Mouse (Mus musculus): ENCODE measurements around the gene Dlg2.

Gene Dlg2

DNA sequence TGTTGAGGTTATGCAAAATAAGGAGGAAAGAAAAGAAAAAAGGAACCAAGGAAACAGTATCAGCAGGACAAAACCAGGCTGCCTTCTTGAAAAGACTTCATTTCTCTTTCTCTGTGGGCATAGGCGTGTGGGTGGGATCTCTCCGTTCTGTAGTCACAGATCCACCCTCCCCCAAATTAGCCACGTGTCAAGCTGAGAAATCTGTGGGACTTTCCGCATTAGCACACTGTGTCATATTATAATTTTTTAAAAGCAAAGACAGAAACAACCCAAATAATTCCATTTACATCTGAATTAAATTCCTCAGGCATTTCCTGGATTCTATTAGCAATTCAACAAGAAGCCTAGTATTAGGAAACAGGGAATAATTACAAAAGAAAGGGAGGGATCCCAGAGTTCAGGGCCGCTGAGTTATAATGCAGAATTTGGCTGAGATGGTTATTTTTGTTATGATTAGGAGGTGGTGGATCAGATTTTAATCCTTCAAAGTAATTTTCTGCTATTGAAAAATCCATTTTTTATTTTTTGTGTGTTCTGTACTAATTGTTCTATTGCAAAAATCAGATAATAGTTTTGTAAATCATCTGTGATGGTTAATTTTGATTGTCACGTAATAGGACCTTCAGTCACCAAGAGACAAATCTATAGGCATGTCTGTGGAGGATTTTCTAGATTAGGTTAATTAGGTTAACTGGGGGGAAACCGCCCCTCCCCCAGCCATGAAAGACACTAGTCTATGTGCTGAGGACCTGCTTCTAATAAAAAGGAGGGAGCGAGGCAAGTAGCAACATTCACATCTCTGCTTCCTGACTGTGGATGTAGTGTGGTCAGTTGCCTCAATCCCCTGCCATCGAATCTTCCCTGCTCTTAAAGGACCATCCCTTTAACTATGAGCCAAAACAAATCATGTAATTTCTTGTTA lies 63.3 kb downstream of the Dlg2 start:
- DNase-seq (ENCODE audit: low read depth, low spot score): peak; percentile 79

DNA sequence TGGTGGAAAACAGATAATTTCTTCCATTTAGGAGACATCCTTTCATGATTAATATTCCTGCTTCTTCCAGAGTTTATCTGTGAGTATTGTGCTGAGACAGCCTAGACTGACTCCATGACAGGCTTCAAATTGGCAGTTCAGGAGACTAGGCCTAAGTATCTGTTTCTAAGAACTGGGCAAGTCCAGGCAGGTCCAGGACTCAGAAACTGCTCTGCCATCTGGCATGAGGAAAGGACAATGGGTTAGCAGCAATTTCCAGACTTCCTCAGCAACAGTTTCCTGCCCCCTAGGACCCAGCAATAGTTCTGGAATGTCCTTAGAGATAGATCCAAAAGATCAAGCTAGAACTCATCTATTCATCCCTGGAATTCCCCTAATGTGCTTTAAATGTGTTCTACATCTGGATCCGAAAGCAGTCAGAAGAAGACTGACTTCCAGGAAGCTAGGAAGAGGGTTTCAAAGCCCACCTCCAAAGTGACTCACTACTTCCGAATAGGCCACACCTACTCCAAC lies 64.4 kb downstream of the Dlg2 start:
- no peak for DNase-seq (ENCODE audit: low read depth, low spot score)

DNA sequence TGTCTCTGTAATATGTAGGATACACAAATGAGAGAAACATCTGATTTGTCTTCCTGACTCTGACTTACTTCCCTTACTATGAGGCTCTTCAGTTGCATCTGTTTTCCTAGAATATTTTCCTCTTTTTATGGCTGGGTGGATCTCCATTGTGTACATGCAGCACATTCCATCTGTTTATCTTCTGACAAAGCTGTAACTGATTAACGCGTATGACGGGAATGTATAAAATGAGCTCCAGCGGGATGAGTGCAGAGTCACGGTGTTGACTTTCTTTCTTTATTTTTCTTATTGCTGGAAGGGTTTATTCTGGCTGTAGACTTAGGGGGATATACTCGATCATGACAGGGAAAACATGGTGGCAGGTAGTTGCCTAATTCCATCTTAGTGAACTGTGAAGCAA lies 76.9 kb downstream of the Dlg2 start:
- no peak for DNase-seq (ENCODE audit: low read depth, low spot score)

DNA sequence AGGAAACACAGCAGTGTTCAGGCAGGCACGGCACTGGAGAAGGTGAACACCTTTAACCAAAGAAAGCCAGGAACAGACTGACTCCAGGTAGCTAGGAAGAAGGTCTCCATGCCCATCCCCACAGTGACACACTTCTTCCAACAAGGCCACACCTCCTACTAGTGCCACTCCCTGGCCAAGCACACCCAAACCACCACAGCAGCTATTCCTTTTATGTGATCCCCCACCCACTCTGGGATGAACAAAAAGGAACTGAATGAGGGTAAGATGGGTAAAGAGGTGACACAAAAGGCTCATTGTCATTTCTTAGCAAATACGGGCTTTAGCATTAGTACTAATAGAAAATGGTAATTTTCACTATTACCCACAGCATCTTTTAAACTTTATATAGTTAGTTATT lies 77.9 kb downstream of the Dlg2 start:
- no peak for DNase-seq (ENCODE audit: low read depth, low spot score)

DNA sequence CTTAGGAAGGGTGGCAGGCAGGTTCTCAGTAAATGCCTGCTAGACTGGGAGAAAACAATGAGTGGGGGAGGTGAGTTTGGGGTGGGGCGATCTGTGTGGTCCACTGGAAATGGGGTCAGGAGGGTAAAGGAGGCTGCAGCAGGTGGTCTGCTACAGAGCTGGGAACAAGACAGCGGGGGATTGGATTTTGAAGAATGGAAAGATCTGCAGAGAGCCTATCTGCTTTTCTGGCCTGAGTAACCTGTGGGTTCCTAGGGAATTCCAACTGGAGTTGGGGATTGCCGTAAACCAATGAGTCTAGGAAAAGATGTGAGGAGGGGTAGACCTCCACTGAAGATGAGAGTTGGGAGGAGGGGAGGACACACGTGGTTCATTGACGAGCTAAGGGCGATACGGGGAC lies 92.7 kb downstream of the Dlg2 start:
- no peak for DNase-seq (ENCODE audit: low read depth, low spot score)

DNA sequence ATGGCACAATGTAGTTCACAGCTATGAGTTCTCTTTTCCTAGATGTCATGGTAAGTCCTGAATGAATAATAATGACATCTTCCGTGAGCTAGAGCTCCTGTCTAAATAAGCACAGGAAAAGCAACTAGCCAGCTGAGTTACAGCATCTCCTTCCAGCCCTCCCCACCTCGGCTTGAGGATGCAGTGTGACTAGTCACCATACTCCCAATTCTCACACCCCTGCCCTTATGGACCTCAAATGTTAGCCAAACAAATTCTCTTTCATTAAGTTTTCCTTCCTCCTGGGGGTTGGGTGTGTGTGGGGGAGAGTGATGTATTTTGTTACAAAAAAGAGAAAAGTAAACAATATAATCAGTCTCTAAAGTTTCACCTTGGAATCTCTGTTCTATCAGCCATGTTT lies 111.3 kb downstream of the Dlg2 start:
- no peak for DNase-seq (ENCODE audit: low read depth, low spot score)

DNA sequence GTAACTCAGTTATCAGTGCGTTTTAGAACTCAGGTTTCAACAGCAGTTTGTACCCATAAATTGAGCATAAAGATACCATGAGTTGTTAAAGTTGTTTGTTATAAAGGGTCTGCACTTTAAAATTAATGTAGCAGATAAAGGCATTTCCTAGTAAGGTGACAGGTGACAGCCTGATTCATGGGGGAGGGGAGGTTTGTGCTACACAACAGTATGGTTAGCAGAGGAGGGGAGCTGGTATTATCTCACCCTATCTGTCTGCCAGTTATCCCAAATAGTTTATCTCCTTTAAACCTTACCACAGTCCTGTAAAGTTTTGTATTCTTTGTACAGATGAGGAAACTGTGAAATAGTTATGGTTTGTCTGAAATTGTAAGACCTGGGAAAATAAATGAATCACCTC lies 111.8 kb downstream of the Dlg2 start:
- no peak for DNase-seq (ENCODE audit: low read depth, low spot score)

DNA sequence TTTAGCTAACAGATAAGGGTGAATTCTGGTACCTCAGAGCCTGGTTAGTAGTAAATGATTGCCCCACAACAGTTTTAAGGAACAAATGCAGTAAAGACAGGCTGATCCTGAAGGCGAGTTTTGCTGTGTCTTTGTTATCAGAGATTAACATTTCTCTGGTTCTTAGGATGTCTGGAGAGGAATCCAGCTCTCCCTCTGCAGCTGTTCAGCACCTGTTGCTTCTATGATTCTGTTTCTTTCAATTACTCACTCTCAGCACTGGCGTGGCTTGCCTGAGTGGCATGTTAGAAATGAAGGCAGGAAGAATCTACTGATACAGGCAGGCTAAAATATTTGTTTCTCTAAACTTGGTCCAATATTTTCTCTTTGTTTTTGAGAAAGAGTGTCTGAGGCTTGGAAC lies 133.3 kb downstream of the Dlg2 start:
- DNase-seq (ENCODE audit: low read depth, low spot score): peak; percentile 18

DNA sequence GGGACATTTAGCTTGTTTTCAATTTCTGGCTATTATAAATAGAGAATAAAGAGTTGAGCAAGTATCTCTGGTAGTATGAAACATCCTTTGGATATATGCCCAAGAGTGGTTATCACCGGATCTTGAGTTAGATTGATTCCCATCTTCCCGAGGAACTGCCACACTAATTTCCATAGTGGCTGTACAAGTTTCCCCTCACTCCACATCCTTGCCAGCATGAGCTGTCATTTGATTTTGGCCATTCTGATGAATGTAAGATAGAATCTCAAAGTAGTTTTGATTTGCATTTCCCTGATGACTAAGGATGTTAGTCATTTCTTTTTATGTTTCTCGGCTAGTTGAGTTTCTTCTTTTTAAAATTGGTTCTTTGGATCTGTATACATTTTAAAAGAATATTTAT lies 154.1 kb downstream of the Dlg2 start:
- DNase-seq (ENCODE audit: low read depth, low spot score): peak; percentile 54

DNA sequence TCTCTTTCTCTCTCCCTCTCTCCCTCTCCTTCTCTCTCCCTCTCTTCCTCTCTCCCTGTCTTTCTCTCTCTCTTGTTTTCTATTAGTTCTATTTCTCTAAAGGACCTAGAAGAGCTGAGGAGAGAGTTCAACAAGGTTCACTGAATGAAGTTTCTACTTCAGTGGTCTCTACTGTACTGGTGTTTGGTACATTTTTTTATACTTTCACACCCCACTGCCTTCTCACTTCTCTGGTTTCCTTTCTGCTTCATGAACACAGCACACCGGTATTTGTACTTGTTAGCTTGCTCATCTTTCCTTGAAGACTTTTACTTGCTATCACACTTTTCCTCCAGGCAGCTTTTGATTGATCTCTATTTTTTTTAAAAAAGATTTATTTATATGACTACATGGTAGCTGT lies 173.0 kb downstream of the Dlg2 start:
- DNase-seq (ENCODE audit: low read depth, low spot score): no peak

DNA sequence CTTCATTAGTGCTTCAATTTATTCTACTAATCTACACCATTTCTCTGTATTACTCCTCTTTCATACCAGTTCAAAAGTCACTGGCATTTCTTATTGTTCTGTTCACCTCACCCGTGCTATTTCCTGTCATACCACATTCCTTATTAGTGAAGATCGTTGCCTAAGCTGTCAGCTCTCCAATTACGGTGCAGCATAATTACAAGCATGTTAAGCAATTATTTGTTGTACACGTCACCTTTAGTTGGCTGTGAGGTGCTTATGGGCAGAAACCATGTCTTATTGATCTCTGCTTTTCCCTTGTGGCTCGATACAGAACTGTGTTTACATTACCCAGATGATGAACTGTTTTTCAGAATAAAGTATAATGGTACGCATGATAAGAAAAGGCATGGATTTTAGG lies 174.7 kb downstream of the Dlg2 start:
- DNase-seq (ENCODE audit: low read depth, low spot score): no peak

DNA sequence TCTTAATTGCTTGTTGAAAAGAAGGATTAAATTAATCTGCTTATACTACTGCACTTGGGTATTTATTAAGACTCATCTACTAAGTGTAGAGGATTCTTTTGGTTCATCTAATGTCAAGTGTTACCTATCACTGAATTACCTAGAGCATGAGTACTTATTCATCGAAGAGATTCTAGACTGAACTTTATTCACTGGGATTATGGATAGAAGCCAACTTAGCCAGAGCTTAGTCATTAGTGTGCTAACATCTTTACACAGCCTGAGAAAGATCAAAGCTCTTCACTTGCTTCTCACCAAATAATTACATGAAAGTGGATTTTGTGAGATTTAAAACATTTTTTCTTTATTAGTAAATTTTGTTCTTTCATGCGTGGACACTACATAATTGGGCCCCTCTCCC lies 175.1 kb downstream of the Dlg2 start:
- no peak for DNase-seq (ENCODE audit: low read depth, low spot score)

DNA sequence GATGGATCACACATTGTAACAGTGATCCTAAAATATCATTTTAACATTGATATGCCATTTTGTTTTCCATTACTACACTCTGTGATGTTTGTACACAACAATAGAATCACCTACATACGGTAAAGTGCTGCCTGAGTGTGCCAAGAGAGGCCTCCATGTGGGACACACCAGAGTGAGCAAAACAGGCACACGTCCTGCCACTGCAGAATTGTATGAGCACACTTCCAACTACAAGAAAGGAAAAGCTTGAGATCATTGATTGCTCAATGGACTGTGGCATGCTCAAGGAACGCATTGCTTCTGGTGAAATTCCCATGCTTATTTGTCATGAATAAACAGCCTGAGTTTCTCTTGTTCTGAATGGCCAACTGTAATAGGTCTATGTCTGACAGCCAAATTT lies 182.1 kb downstream of the Dlg2 start:
- peak; percentile 8 for DNase-seq (ENCODE audit: low read depth, low spot score)

DNA sequence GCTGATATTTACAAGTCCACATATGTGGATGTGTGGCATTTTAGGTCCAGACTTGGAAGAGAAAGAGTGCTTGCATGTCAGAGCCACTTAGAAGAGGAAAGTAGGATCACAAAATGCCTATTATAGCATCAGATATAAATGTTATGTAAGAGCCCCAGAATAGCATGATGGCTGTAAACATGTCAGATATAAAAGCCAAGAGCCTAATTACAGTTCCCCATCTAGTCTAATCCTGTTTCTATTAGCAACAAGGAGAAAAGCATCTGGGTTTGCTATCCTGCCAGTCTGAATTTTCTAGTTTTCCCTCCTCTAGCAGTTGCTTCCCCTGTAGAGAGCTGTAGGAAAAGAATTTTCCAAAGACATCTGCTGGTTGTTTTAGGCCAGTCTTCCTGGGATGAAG lies 217.6 kb downstream of the Dlg2 start:
- peak; percentile 88 for DNase-seq (ENCODE audit: low read depth, low spot score)

DNA sequence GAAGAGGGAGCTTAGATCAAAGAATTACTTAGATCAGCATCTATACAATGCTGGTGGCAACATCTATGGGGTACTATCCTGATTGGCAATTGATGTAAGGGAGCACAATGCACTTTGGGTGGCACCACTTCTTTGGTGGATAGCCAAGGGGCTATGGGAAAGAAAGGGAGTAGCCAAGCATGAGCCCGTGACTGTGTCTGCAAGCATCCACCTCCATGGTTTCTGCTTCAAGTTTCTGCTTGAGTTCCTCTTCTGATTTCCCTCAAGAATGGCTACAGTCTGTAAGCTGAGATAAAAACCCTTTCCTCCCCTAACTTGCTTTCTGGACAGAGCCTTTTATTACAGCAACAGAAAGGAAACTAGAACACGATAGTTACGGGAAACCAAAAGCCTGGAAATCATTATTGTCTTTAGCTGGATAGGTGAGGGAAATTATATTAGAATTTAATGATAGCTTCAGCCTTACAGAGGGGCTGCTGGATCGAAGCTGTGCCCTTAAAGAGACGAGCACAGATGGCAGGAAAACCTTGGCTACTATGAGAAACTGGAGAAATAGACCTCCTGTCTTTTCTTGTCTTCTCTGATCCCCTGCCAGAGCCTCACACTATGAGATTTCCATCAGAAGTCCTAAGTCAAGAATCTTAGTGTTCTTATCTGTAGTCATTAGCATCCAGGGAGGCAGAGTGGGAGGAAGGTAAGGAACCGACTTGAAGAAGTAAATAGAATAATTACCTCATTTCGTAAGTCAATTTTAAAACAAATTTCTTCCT lies 219.9 kb downstream of the Dlg2 start:
- DNase-seq (ENCODE audit: low read depth, low spot score): no peak

DNA sequence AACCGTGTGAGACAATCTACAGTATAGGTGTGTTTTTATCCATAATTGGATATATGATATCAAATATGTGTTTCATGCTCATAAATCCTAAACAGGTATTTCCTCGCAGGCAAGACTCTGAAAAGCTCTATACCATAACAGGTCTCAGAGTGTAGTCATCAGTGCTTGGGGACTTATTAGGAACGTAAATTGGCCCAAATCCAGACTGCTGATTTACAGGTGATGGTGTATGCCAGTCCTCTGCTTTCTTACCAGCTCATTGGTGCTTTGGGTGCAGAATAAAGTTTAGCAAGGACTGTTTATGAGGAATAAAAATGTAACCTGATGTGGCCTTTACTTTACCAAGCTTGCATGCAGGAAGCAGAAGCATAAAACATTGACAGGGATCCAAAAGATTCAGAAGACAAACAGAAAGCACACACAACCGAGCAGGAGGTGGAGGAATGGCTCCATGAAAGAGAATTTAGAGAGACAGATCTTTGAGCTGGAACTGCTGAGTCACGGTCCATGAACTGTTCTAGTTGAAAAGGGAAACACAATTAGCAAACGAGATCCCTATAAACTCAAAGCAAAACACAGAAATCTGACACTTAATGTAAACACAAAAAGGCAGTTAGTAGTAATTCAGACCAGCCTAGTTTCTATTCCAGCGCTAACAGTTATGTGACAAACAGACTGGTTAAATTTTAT lies 226.8 kb downstream of the Dlg2 start:
- DNase-seq (ENCODE audit: low read depth, low spot score): peak; percentile 70

DNA sequence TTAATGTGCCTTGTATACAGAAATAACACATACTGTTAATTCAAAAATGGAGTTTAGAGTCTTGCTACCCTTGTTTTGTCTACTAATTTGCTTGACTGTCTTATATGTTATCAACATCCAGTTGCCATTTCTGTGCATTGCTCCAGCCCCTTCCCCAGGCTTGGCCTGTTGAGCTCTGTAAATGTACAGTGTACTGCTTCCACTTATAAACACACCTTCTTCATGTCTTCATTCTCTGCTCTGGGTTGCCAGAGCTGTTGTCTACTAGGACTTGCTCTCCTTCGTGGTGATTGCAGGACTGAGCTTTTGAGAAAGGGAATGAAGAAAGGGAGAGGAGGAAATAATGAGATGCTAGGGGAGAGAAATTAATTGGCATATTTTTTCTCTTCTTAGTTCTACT lies 227.5 kb downstream of the Dlg2 start:
- no peak for DNase-seq (ENCODE audit: low read depth, low spot score)

DNA sequence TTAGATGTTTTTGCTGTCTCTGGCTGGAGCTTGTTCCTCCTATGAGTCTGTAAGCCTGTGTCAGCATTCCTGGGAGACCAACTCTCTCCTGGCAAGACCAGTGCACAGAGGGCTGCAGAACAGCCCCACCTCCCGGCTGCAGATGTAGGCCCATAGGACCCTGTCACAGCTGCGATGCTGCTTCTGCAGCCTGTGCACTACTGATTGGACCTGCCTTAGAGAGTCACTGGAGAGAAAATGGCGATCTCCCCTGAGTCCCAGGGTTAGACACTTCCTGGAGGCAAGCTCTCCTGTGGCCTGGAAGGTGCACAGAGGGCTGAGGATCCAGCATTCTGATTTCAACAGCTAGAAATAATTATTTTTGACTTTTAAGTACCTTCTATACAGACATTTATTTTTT lies 257.6 kb downstream of the Dlg2 start:
- no peak for DNase-seq (ENCODE audit: low read depth, low spot score)

DNA sequence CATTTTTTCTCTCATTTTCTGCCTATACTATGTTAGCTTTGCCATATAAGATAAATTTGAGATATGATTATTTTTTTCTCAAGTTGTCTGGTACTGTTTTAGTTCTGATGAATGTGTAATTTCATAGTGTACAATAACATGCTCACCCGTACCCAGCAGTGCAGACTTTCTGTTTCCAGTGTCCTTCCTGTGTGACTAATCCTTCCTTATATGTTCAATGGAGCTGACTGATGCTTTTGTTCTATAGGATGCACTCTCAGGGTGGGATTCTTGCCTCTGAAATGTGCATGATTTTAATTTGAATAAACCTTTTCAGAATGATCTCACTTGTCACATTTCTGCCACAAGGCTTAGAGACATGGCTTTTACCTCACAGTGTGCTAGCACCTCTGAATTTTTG lies 259.9 kb downstream of the Dlg2 start:
- no peak for DNase-seq (ENCODE audit: low read depth, low spot score)

DNA sequence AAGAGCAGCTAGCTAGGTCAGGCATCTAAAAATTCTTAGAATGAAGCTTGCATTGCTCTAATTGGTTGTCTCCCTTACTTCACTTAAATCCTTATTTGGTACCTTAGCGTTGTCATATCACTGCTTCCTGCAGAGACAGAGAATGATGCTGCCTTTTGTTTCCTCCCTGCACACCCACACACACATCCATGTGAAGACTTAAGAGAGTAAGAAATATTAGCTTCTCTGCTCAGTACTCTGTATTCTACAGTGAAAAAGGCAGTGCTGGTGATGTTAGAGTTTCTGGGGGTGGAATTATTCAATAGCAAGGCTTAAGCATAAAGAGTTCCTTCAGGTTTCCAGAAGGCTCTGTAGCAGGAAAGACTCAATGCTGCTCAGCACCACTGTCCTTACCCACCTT lies 272.2 kb downstream of the Dlg2 start:
- peak; percentile 77 for DNase-seq (ENCODE audit: low read depth, low spot score)

DNA sequence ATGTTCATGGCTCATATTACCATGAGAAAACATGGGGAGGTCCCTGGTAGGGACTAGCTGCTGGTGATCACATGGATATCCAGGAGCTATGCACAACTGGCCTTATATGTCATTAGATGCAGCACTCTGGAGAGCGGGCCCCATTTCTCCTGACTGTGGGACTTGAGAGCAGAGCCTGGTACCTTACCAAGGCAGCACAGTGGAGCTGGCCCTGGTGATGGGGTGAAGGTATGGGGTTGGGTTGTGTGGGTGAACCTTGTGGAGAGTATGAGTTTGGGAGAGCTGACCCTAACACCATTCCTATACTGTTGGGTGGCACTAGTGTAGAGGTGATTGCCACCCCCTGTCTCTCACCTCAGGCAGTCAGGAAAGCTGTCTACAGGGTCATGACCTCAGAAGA lies 311.5 kb downstream of the Dlg2 start:
- DNase-seq (ENCODE audit: low read depth, low spot score): no peak

DNA sequence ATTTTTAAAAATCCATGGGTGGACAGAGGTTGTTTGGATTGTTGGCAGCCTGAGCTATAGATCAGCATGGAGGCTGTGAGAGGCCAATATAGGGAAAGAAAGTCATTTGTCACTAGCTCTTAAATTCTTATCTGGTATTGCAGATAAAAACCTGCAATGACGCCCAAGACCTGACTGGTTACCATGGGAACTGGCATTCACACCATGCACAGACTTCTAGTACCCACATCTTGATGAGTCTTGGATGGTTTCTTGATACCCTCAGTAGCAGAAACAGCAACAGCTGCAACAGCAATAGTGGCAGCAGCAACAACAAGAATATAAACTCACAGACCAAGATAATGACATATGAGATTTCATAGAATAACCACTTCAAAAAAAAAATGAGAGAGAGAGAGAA lies 315.1 kb downstream of the Dlg2 start:
- peak; percentile 52 for DNase-seq (ENCODE audit: low read depth, low spot score)

Data from brain, adult 2 months (tissue).